Mouse (Mus musculus): ENCODE data around the gene Aggf1. TPM values are rescaled to one million over a fixed set of nuclear protein-coding genes. Genes with fewer than 3 reads are reported as not detected.
A peak's percentile ranks its signal among the peaks of the same experiment; 100 is the strongest.
"Not testable (repeated sequence)": the region's sequence is repeated elsewhere in the genome, so short reads cannot be mapped to it uniquely, and the experiment has no call there.

The Aggf1 gene
- polyA plus RNA-seq, 1 experiment from 2014 or later: 52.9 TPM

GRCm38 (mm10) chr13:95382418-95382817 is 7.3 kb upstream of the Aggf1 start:
- Histone ChIP-seq H3K9ac (ENCODE audit: low read length) (no peak overlapping the region), H3K4me3 (ENCODE audit: low read depth, low read length) (no peak overlapping the region), H3K4me1 (ENCODE audit: control insufficient read depth, insufficient read depth, low read length) (no peaks in the 10 kb centered on the region), H3K4me2 (ENCODE audit: low read depth) (no peak overlapping the region), H3K27me3 (ENCODE audit: control insufficient read depth, insufficient read depth, low read length) (no peaks in the 10 kb centered on the region), H3K36me3 (ENCODE audit: control insufficient read depth, insufficient read depth, low read length) (no peaks in the 10 kb centered on the region), H3K27ac (ENCODE audit: low read depth, low read length) (no peak overlapping the region), H3K9me3 (ENCODE audit: control insufficient read depth, low read length) (no peaks in the 10 kb centered on the region)
- 86% methylated on average over 5 of the region's 5 CpGs for WGBS
- DNase-seq (ENCODE audit: low spot score) (no peak), ATAC-seq (ENCODE audit: insufficient read depth, low FRiP score, low TSS enrichment) (no peak)

GRCm38 (mm10) chr13:95378696-95379095 is 3.5 kb upstream of the Aggf1 start:
- no peak overlapping the region for H3K27ac ChIP-seq (ENCODE audit: low read depth, low read length)
- H3K9me3 ChIP-seq (ENCODE audit: control insufficient read depth, low read length): no peaks in the 10 kb centered on the region
- H3K4me1 ChIP-seq (ENCODE audit: control insufficient read depth, insufficient read depth, low read length): peaks cover 6% of the 10 kb centered on the region
- no peak for DNase-seq (ENCODE audit: low spot score)
- no peak overlapping the region for H3K9ac ChIP-seq (ENCODE audit: low read length)
- 85% methylated on average over 3 of the region's 3 CpGs for WGBS
- no peaks in the 10 kb centered on the region for H3K36me3 ChIP-seq (ENCODE audit: control insufficient read depth, insufficient read depth, low read length)
- no peak for ATAC-seq (ENCODE audit: insufficient read depth, low FRiP score, low TSS enrichment)
- H3K4me3 ChIP-seq (ENCODE audit: low read depth, low read length): no peak overlapping the region
- no peak overlapping the region for H3K4me2 ChIP-seq (ENCODE audit: low read depth)
- H3K27me3 ChIP-seq (ENCODE audit: control insufficient read depth, insufficient read depth, low read length): no peaks in the 10 kb centered on the region

DNA sequence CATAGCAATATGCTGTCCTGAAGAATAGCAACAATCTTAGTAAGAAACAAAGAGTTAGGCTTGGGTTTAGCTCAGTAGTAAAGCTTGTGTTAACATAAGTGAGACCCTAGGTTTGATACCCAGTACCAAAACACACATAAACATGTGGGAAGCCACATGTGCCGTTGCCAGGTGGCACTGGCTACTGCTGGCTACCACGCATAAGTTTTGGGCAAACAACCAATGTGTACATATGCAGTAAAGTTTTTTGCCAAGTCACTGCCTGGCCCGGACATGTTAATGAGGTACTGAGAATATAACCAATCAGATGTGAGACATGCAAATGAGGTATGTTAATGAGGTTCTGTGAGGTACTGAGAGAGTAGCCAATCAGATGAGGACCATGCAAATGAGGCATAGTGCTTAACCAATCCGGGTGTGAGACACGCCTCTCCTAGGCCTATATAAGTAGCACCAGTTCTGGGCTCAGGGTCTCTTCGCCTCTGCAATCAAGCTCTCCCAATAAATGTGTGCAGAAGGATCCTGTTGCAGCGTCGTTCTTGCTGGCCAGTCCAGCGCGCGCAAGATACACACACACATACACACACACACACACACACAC is 1.6 kb upstream of the Aggf1 start:
- ATAC-seq (ENCODE audit: insufficient read depth, low FRiP score, low TSS enrichment); H3K9ac ChIP-seq (ENCODE audit: low read length); H3K9me3 ChIP-seq (ENCODE audit: control insufficient read depth, low read length); H3K27ac ChIP-seq (ENCODE audit: low read depth, low read length); H3K4me3 ChIP-seq (ENCODE audit: low read depth, low read length); H3K4me1 ChIP-seq (ENCODE audit: control insufficient read depth, insufficient read depth, low read length); H3K27me3 ChIP-seq (ENCODE audit: control insufficient read depth, insufficient read depth, low read length); H3K4me2 ChIP-seq (ENCODE audit: low read depth); H3K36me3 ChIP-seq (ENCODE audit: control insufficient read depth, insufficient read depth, low read length); DNase-seq (ENCODE audit: low spot score): not testable (repeated sequence)
- WGBS: 94% methylated on average over 11 of the region's 11 CpGs

- Histone ChIP-seq H3K4me2 (ENCODE audit: low read depth) (peak overlapping the region; percentile 27), H3K27me3 (ENCODE audit: control insufficient read depth, insufficient read depth, low read length) (no peaks in the 10 kb centered on the region), H3K9ac (ENCODE audit: low read length) (peak overlapping the region; percentile 89), H3K9me3 (ENCODE audit: control insufficient read depth, low read length) (no peaks in the 10 kb centered on the region), H3K4me3 (ENCODE audit: low read depth, low read length) (peak overlapping the region; percentile 99), H3K4me1 (ENCODE audit: control insufficient read depth, insufficient read depth, low read length) (peaks cover 6% of the 10 kb centered on the region), H3K27ac (ENCODE audit: low read depth, low read length) (no peak overlapping the region), H3K36me3 (ENCODE audit: control insufficient read depth, insufficient read depth, low read length) (no peaks in the 10 kb centered on the region)
- WGBS: 27% methylated on average over 6 of the region's 6 CpGs
- DNase-seq (ENCODE audit: low spot score) (no peak), ATAC-seq (ENCODE audit: insufficient read depth, low FRiP score, low TSS enrichment) (peak; percentile 25; the same call in 1 of the 2 replicates)
Observed at GRCm38 (mm10) chr13:95375554-95375914, 382 bp upstream of the Aggf1 start.

GRCm38 (mm10) chr13:95366356-95366755 is 8.8 kb downstream of the Aggf1 start:
- DNase-seq (ENCODE audit: low spot score) (no peak), ATAC-seq (ENCODE audit: insufficient read depth, low FRiP score, low TSS enrichment) (no peak)
- Histone ChIP-seq H3K27ac (ENCODE audit: low read depth, low read length) (no peak overlapping the region), H3K4me2 (ENCODE audit: low read depth) (no peak overlapping the region), H3K27me3 (ENCODE audit: control insufficient read depth, insufficient read depth, low read length) (no peaks in the 10 kb centered on the region), H3K36me3 (ENCODE audit: control insufficient read depth, insufficient read depth, low read length) (peaks cover 16% of the 10 kb centered on the region), H3K4me1 (ENCODE audit: control insufficient read depth, insufficient read depth, low read length) (no peaks in the 10 kb centered on the region), H3K9me3 (ENCODE audit: control insufficient read depth, low read length) (no peaks in the 10 kb centered on the region), H3K9ac (ENCODE audit: low read length) (no peak overlapping the region), H3K4me3 (ENCODE audit: low read depth, low read length) (no peak overlapping the region)
- 94% methylated on average over 8 of the region's 8 CpGs for WGBS

DNA sequence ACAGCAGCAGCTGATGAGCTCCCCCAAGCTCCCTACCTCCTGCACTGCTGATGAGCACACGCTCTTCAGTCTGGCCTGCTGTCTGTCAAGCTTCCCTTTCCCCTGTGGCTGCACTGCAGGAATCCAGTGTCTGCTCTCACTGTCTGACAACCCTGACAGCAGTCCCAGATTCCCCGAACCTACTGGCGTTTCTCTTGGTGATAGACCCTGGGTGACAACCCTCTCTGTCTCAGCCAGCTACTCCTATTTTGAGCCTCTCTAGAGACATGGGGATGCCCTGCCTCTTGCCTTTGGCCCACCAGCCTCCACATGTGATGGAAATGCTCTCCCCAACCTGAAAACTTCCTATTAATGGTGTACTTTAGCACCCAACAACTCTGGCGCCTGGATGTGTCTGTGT is 11.7 kb downstream of the Aggf1 start:
- DNase-seq (ENCODE audit: low spot score) (no peak), ATAC-seq (ENCODE audit: insufficient read depth, low FRiP score, low TSS enrichment) (no peak)
- Histone ChIP-seq H3K4me3 (ENCODE audit: low read depth, low read length) (no peak overlapping the region), H3K9ac (ENCODE audit: low read length) (no peak overlapping the region), H3K9me3 (ENCODE audit: control insufficient read depth, low read length) (no peaks in the 10 kb centered on the region), H3K4me1 (ENCODE audit: control insufficient read depth, insufficient read depth, low read length) (no peaks in the 10 kb centered on the region), H3K36me3 (ENCODE audit: control insufficient read depth, insufficient read depth, low read length) (peaks cover 15% of the 10 kb centered on the region), H3K4me2 (ENCODE audit: low read depth) (no peak overlapping the region), H3K27ac (ENCODE audit: low read depth, low read length) (no peak overlapping the region), H3K27me3 (ENCODE audit: control insufficient read depth, insufficient read depth, low read length) (no peaks in the 10 kb centered on the region)
- WGBS: 90% methylated on average over 4 of the region's 4 CpGs

DNA sequence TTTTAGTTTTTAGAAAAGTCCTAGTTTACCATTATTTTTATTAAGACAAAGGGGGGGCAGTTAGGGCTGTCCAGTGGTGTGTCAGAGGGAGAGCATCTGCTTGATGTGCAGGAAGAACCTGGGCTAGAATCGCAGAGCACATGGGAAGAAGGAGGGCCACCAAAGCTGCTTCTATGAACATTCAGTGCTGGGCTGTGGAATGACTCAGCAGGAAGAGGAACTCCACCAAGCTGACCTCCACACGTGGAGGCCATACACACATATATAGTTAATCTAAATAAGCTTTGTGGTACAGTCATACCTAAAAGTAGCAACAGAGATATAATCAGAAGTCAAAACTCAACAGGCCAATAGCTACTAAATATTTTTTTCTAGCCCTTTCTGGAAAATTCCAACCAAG is 16.9 kb downstream of the Aggf1 start:
- peaks cover 16% of the 10 kb centered on the region for H3K36me3 ChIP-seq (ENCODE audit: control insufficient read depth, insufficient read depth, low read length)
- DNase-seq (ENCODE audit: low spot score) (no peak), ATAC-seq (ENCODE audit: insufficient read depth, low FRiP score, low TSS enrichment) (no peak)
- no peak overlapping the region for H3K4me2 ChIP-seq (ENCODE audit: low read depth)
- no peak overlapping the region for H3K9ac ChIP-seq (ENCODE audit: low read length)
- WGBS: 90% methylated on average over 2 of the region's 2 CpGs
- no peak overlapping the region for H3K4me3 ChIP-seq (ENCODE audit: low read depth, low read length)
- no peaks in the 10 kb centered on the region for H3K4me1 ChIP-seq (ENCODE audit: control insufficient read depth, insufficient read depth, low read length)
- H3K9me3 ChIP-seq (ENCODE audit: control insufficient read depth, low read length): no peaks in the 10 kb centered on the region
- H3K27ac ChIP-seq (ENCODE audit: low read depth, low read length): no peak overlapping the region
- H3K27me3 ChIP-seq (ENCODE audit: control insufficient read depth, insufficient read depth, low read length): no peaks in the 10 kb centered on the region

- Histone ChIP-seq H3K27ac (ENCODE audit: low read depth, low read length) (no peak overlapping the region), H3K4me3 (ENCODE audit: low read depth, low read length) (no peak overlapping the region), H3K9me3 (ENCODE audit: control insufficient read depth, low read length) (no peaks in the 10 kb centered on the region), H3K36me3 (ENCODE audit: control insufficient read depth, insufficient read depth, low read length) (peaks cover 3% of the 10 kb centered on the region; the same call in 1 of the 2 replicates), H3K27me3 (ENCODE audit: control insufficient read depth, insufficient read depth, low read length) (no peaks in the 10 kb centered on the region), H3K9ac (ENCODE audit: low read length) (no peak overlapping the region), H3K4me2 (ENCODE audit: low read depth) (no peak overlapping the region), H3K4me1 (ENCODE audit: control insufficient read depth, insufficient read depth, low read length) (no peaks in the 10 kb centered on the region)
- 80% methylated on average over 3 of the region's 3 CpGs for WGBS
- DNase-seq (ENCODE audit: low spot score) (no peak), ATAC-seq (ENCODE audit: insufficient read depth, low FRiP score, low TSS enrichment) (no peak)
Observed at GRCm38 (mm10) chr13:95348476-95348875, 26.7 kb downstream of the Aggf1 start.

- ATAC-seq (ENCODE audit: insufficient read depth, low FRiP score, low TSS enrichment) (no peak), DNase-seq (ENCODE audit: low spot score) (peak; percentile 80)
- 42% methylated on average over 8 of the region's 8 CpGs for WGBS
- H3K36me3 ChIP-seq (ENCODE audit: control insufficient read depth, insufficient read depth, low read length): peaks cover 3% of the 10 kb centered on the region; the same call in 1 of the 2 replicates
- H3K27ac ChIP-seq (ENCODE audit: low read depth, low read length): no peak overlapping the region
- no peak overlapping the region for H3K9ac ChIP-seq (ENCODE audit: low read length)
- H3K9me3 ChIP-seq (ENCODE audit: control insufficient read depth, low read length): no peaks in the 10 kb centered on the region
- no peaks in the 10 kb centered on the region for H3K27me3 ChIP-seq (ENCODE audit: control insufficient read depth, insufficient read depth, low read length)
- no peak overlapping the region for H3K4me2 ChIP-seq (ENCODE audit: low read depth)
- no peaks in the 10 kb centered on the region for H3K4me1 ChIP-seq (ENCODE audit: control insufficient read depth, insufficient read depth, low read length)
- H3K4me3 ChIP-seq (ENCODE audit: low read depth, low read length): no peak overlapping the region
Observed at GRCm38 (mm10) chr13:95347018-95347696, 28.0 kb downstream of the Aggf1 start.

All from neural tube, embryonic 11.5 days (tissue).